Mouse (Mus musculus) layer of hippocampus, postnatal 14 days (tissue): ENCODE measurements around the gene Efhd1. TPM values are rescaled to one million over a fixed set of nuclear protein-coding genes. Genes with fewer than 3 reads are reported as not detected.

Experiments used
- DNase-seq, 2 experiments: peaks; one replicate each; pipeline ENCODE4 v3.0.0; 2021 to 2022; ENCODE audit warnings: low spot score in 2 of 2, mixed read lengths in 1 of 2
- total RNA-seq, 2 experiments: library from RNA; stranded (reverse); gene quantifications; 2 replicates each; pipeline ENCODE4 v1.2.3; 2021

Gene Efhd1
- total RNA-seq, 2 experiments from 2014 or later, result 5.4 to 6.8 TPM

- DNase-seq, result no peak
These were observed 2.3 kb downstream of the Efhd1 start for GRCm38 (mm10) chr1:87266296-87267090.

- DNase-seq, result no peak
These were observed 6.0 kb downstream of the Efhd1 start for GRCm38 (mm10) chr1:87270204-87270603.

GRCm38 (mm10) chr1:87270641-87271467, 6.7 kb downstream of the Efhd1 start:
- DNase-seq, result no peak

- DNase-seq, result no peak
These were observed 7.4 kb downstream of the Efhd1 start for GRCm38 (mm10) chr1:87271596-87271995.

- DNase-seq, result no peak
These were observed 8.3 kb downstream of the Efhd1 start for GRCm38 (mm10) chr1:87272462-87272861.

GRCm38 (mm10) chr1:87273514-87273942, 9.4 kb downstream of the Efhd1 start:
- DNase-seq, result peak in 1 of 2 experiments; percentile 37

- DNase-seq, result no peak
These were observed 10.0 kb downstream of the Efhd1 start for GRCm38 (mm10) chr1:87274134-87274533.

GRCm38 (mm10) chr1:87275151-87275550, 11.0 kb downstream of the Efhd1 start:
- no peak for DNase-seq

GRCm38 (mm10) chr1:87276056-87276455, 11.9 kb downstream of the Efhd1 start:
- DNase-seq, result no peak

GRCm38 (mm10) chr1:87280281-87280680, 16.1 kb downstream of the Efhd1 start:
- DNase-seq, result no peak

GRCm38 (mm10) chr1:87281599-87282412, 17.6 kb downstream of the Efhd1 start:
- no peak for DNase-seq

GRCm38 (mm10) chr1:87282413-87282788, 18.2 kb downstream of the Efhd1 start:
- DNase-seq, result no peak

GRCm38 (mm10) chr1:87283410-87283960, 19.3 kb downstream of the Efhd1 start:
- no peak for DNase-seq

- DNase-seq, result no peak
These were observed 22.9 kb downstream of the Efhd1 start for GRCm38 (mm10) chr1:87287105-87287504.

- no peak for DNase-seq
These were observed 27.3 kb downstream of the Efhd1 start for GRCm38 (mm10) chr1:87291416-87291815.

GRCm38 (mm10) chr1:87292420-87293190, 28.4 kb downstream of the Efhd1 start:
- DNase-seq, result peak; percentile 23 to 68

GRCm38 (mm10) chr1:87294063-87294710, 30.0 kb downstream of the Efhd1 start:
- no peak for DNase-seq

- DNase-seq, result no peak
These were observed 30.8 kb downstream of the Efhd1 start for GRCm38 (mm10) chr1:87294951-87295350.

- DNase-seq, result no peak
These were observed 33.3 kb downstream of the Efhd1 start for GRCm38 (mm10) chr1:87297346-87297925.
